Mouse (Mus musculus): ENCODE data around the gene Ran.
A peak's percentile ranks its signal among the peaks of the same experiment; 100 is the strongest.
"Not testable (repeated sequence)": the region's sequence is repeated elsewhere in the genome, so short reads cannot be mapped to it uniquely, and the experiment has no call there.

Ran gene

DNA sequence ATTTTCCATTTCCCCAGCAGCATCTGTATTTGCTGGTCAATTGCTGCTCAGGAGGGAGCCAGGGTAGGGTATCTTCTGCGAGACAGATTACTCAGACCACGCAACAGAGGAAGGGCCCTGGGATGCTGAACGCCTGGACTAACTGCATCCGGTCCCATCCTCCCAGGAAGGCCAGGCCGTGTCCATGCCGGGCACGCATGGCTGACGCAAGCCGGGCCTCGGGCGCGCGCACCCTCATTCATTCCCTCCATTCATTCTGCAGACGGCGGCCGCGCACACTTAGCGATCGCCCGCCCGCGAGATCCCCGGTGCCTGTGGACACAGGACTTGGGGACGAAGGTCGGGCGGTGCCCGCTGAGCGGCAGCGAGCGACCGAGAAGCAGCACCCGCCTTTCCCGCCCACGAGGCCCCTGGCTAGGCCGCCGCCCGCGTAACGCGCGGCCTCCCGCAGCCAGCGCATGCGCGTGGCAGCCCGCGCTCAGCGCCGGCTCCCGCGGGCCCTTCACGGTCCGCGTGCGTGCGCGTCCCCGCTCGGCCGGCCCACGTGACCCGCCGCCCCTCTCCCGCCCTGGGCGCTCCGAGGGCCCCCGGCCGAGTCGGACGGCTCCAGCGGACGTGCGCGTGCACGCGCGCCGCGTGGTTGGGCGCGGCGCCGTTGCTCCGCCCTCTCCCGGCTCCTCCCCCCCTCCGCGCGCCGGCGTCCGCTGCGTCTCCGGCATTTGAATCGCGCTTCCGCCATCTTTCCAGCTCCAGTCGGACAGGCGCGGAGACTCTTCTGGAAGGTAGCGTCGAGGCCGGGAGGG lies at the start of gene Ran:
Ran (plus strand) TSS at position 573 of the 803 bp plus-strand sequence.
- DNase-seq (ENCODE audit: low read depth in 1 of 2, low spot score in 2 of 2): peak; percentile 79 to 91

DNA sequence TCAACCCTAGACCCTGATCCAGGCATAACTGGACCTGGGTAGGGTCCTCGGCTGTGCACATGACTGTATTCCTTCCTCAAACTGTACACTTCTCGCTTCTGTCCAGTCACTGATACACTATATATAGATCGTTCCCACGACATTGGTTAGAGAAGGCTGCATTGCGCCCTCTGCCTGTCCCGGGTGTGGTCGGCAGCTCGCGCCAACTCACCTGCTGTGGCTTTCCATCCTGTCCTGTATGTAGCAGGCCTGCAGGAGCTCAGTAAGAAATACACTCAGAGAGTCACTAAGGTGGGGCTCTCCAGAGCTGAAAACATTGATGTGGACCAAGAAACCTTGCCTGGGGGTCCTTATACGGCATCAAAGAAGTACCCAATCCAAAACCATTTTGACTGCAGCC lies 49.0 kb upstream of the Ran start:
- DNase-seq (ENCODE audit: low read depth in 1 of 2, low spot score in 2 of 2): no peak

DNA sequence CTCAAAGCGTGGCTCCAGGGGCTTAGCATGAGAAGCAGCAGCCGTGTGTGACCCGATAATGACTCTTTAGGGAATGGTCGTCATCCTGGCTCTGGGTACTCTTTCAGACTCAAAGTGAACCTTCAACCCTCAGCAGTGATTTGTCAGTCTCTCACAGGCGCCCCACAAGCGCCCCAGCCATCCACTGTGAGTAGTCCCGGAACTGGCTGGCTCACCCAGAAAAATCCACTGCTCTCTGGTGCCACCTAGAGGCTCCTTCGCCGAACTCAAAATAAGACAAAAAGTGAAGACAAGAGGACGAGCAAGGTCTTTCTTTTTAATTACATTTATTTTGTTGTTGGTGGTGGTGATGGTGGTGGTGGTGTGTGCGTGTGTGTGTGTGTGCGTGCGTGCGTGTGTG lies 48.6 kb upstream of the Ran start:
- peak in 1 of 2 experiments; percentile 27 for DNase-seq (ENCODE audit: low read depth in 1 of 2, low spot score in 2 of 2)

DNA sequence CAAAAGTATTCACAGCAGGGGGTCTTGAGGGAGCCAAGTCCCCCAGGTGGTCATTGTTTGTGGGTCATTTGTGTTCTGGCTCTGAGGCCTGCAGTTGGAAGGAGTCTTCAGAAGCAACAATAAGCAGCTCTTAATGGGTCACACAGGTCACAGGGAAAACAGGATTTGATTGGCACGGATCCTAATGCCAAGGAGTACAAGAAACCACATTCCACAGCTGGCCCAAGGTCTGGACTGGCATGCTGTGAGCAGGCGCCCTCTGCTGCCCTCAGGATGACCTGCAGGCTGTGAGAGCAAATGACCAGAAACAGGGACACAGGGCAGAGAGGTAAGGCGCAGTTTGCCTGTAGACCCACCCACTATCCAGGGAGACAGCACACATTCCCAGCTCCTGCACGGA lies 43.6 kb upstream of the Ran start:
- no peak for DNase-seq (ENCODE audit: low read depth in 1 of 2, low spot score in 2 of 2)

DNA sequence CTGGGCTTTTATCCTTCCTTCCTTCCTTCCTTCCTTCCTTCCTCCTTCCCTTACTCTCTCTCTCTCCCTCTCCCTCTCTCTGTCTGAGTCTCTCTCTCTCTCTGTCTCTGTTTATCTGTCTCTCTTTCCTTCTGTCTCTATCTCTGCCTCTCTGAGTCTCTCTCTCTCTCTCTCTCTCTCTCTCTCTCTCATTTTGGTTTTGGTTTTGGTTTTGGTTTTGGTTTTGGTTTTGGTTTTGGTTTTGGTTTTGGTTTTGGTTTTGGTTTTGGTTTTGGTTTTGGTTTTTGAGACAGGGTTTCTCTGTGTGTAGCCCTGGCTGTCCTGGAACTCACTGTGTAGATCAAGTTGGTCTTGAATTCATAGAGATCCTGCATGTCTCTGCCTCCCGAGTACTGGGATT lies 42.4 kb upstream of the Ran start:
- not testable (repeated sequence) for DNase-seq (ENCODE audit: low read depth in 1 of 2, low spot score in 2 of 2)

DNA sequence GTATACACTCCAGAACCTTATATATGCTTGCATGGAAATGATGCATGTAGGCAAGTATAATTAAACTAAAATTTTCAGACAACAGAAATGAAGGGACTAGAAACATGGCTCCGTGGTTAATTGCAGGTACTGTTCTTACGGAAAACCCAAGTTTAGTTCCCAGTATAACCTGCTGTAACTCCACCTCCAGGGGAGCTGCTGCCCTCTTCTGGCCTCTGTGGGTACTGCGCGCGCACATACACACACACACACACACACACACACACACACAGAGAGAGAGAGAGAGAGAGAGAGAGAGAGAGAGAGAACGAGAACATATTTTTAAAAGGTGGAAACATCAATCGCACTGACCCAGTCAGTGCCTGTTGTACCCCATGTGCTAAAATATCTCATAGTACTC lies 40.9 kb upstream of the Ran start:
- DNase-seq (ENCODE audit: low read depth in 1 of 2, low spot score in 2 of 2): no peak

DNA sequence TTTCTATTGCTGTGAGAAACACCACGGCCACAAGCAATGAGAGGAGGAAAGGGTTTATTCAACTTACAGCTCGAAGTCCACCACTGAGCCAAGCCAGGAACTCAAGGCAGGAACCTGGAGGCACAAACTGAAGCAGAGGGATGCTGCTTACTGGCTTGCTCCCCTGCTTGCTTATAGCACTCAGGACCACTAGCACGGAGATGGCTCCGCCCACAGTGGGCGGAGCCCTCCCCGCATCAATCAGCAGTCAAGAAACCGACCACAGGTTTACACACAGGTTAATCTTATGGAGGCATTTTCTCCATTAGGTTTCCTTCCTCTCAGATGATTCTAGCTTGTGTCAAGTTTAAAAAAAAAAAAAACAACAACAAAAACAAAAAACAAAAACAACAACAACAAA lies 39.0 kb upstream of the Ran start:
- no peak for DNase-seq (ENCODE audit: low read depth in 1 of 2, low spot score in 2 of 2)

DNA sequence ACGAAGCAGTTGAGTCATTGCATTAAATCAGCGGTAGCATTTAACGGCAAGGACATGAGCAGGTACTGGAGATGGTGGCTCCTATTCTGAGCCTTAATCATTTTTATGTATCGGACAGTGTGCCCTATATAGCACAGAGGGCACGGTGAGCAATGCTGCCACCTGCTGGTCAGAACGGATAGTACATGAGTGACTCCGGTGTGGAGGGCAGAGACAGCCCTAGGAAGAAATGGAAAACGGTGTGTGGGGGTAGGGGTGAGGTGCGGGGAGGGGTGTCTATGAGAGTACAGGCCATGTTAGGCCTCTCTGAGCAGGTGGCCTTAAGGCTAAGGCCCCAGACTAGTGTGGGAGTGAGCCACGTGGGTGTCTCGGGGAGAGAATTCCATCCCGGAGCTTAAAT lies 38.3 kb upstream of the Ran start:
- DNase-seq (ENCODE audit: low read depth in 1 of 2, low spot score in 2 of 2): peak in 1 of 2 experiments; percentile 30

DNA sequence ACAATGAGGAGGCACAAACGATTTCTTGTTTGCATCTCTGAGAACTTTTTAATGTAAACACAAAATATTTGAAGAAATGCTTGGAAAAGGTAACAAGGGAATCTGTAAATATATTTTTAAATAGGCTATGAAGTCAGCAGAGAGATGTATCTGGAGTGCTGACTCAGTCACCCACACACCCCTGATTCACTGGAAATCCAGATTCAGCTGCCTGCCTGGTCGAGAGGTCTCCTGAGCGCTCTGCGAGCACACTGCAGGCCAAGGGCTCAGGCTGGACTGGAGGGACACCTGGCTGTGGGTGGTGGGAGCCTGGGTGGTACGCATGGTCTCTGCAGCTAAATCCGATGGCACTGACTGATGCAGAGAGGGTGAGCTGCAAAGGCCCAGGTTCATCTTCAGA lies 35.3 kb upstream of the Ran start:
- no peak for DNase-seq (ENCODE audit: low read depth in 1 of 2, low spot score in 2 of 2)

DNA sequence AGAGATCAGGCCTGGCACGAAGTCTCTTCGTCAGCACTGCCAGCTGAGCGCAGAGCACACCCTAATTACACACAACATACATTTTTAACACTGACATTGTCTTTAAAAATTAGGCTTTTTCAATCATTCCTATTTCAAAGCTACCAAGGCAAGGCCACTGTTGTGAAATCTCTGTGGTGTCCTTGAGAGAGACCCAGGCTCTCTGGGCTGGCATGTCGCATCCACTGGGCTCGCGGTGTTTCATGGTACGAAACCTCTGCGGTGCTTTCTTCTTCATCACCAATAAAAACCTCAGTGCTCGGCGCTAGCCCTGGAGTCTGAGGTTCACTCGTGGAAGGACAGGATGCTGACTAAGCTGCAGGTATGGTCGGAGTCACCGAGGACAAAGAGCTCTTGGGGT lies 33.9 kb upstream of the Ran start:
- no peak for DNase-seq (ENCODE audit: low read depth in 1 of 2, low spot score in 2 of 2)

DNA sequence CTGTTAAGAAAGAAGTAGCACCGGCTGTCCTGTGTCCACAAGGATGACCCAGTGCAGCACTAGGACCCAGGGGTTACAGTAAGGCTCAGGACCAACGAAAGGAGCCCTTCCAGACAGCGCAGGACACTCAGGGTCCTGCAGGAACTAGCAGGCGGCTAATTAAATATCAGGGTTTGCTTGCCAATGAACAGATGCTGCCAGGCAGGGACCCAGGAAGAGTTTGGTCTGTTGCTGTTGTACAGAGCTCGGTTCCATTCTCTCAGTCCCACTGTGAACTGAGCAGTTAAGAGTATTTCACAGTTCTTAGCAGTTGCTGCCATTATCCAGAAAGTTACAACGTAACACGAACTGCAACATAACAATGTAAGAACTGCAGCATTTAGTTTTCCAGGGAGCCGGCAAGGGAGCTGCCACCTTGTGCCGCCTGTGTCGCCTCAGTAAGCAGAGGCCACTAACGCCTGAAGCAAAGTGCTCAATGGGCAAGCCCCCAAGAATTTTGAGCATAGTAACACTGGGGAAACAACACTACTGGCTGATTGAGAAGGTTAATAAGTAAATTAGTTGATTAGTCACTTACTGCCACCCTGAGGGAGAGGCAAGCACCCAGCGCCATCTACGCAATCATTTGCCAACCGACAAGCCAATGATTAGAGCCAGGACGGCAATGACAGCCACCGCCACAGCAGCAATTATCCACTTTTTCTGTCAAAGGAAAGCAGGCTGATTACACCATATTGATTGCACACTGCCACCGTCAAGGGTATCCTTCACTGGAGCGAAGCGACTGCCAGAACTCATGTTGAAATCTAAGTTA lies 32.5 kb upstream of the Ran start:
- DNase-seq (ENCODE audit: low read depth in 1 of 2, low spot score in 2 of 2): no peak

DNA sequence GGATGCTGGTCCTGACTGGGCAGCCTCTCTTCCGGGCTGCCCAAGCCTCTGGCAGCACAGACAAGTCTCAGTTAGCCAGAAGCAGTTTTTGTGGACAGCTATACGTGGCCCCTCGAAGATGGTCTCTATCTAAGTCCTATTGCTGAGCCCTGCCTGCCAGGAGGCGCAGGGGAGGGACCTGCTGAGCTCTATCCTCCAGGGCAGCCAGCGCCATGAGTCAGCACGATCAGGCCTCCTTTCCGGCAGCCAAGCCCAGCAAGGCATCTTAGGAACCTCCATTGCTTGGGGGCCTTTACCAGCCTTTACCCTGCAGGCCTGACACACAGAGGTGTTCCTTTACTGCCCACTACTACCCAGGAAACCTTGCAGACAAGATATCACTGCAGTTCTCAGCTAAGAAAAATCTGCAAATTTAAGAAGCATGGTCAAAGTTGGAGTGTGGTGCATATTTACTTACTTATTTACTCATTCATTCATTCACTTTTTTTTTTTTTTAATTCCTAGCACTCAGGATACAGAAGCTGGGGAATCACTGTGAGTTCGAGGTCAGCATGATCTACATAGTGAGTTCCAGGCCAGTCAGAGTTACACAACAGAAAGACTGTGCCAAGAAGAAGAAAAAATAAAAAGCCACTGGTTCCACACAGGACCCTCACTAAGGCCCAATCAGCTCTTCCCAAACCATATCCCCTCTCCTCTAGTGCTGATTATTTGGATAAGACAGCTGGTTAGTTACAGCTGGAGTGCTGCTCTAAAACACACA lies 19.0 kb upstream of the Ran start:
- DNase-seq (ENCODE audit: low read depth in 1 of 2, low spot score in 2 of 2): no peak

DNA sequence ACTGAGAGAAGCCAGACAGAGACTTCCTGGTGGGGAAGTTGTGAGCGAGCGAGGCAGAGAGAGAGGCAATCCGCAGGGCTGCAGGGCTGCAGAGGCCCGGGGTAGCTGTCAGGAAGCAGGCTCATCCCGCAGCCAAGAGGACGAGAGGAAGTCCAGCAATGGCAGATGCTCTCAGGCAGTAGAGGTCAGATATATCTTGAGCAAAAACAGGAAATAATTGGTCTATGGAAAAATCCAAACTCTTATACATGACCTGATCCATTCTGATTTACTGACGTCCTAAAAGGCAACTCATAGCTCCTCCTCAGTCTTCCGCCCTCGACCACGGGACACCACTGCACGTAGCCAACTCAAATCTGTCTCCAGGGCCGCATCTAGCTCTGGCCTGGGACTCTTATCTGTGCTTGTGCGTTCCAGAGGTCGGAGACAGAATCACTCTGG lies 17.3 kb upstream of the Ran start:
- peak in 1 of 2 experiments; percentile 12 for DNase-seq (ENCODE audit: low read depth in 1 of 2, low spot score in 2 of 2)

DNA sequence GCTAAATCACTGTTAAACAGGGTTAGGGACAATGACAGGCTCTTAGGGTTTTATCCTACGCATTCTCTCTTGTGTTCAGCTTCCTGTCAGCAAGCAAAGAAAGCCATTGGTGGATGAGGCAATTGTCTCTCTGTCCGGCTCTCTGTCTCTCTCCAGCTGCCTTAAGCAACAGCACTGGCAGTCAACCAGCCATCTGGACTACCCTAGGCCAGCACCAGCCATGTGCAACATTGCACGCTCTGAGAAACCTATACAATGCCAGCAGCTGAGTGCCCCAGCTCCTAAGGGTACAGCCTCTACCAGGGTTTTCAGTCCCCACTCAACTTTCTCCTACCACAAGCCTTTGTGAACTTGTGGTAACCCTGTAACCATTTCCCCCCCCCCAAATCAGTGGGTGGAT lies 14.5 kb upstream of the Ran start:
- DNase-seq (ENCODE audit: low read depth in 1 of 2, low spot score in 2 of 2): no peak

DNA sequence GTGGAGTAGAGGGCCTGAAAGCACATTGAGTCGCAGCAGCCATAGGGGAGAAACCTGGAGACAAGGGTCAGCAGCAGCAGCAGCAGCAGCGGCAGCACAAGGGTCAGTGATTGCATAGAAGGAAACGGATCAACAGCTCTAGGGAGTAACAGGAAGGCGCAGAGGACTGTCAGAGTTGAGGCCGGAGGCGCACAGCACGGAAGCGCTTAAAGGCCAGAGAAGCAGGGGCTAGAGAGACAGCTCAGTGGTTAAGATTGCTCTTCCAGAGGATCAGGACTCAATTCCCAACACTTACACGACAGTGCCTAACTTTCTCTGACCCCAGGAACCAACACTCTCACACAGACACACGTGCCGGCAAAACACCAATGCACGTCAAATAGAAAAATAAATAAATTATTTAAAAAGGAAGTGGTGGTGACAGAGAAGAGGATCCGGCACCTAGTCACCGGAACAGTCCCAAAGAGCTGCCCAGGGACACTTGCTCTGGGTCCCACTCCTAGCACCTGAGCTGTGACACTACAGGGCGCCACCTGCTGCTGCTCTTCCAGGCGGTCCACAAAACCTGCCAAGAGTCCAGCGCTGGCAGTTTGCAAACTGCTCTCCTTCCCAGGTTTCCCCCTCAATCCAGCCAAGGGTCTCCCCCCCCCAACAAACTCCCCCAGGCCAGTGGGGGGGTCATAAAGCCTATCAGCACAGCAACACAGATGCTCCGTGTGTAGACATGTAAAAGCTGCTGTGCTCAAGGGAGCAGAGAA lies 13.7 kb upstream of the Ran start:
- DNase-seq (ENCODE audit: low read depth in 1 of 2, low spot score in 2 of 2): no peak

DNA sequence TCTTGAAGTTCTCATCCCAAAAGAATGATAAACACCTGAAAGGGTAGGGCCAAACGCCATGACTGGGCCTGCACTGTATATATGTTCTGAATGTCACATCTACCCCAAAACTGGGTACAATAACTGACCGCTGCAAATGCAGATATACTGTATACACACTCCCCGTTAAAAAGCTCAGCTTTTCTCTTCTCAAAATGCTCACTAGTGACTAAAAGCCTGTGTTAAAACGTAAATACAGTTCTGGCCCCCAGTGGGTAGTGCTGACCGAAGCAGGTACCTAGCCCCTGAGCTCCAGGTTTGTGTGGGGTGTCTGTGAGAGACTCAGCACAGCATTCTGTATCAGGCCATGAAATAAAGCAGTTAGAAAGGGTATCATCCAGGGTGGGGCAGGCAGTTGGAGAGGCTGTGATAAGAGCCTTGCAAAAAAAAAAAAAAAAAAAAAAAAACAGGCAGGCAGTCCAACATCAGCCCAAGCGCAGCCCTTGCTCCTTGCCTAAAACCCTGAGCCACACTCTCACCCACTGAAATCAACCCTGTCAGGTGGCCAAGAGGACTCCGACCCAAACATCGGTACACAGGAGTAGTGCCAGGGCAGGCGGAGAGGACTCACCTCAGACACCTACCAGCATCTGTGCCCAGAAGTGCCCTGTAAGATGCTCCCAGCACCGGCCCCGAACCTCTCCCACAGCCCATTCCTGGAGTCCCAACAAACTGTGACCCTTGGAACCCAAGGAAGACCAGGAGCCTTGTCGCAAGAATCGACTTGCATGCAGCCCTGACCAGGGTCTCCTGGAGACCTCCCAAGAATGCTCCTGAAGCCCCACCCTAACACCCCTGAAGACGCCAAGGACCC lies 12.5 kb upstream of the Ran start:
- no peak for DNase-seq (ENCODE audit: low read depth in 1 of 2, low spot score in 2 of 2)

DNA sequence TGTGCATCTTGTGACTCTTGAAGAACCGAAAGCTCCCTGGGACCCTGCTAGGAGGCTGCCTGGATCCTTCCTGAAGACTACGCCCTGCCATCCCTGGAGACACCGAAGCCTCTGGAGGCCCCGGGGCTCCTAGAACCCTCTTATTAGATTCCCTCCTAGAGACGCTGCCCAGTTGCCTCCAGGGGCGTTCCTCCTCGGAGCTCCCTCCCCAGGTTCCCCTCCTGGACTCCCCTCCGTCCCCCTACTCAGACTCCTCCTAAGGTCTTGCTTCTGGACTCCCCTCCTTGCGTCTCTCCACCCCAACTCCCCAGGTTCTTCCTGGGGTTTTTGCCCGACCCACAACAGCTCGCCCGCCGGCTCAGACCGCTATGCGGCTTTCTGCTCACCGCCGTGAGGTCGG lies 11.9 kb upstream of the Ran start:
- no peak for DNase-seq (ENCODE audit: low read depth in 1 of 2, low spot score in 2 of 2)

DNA sequence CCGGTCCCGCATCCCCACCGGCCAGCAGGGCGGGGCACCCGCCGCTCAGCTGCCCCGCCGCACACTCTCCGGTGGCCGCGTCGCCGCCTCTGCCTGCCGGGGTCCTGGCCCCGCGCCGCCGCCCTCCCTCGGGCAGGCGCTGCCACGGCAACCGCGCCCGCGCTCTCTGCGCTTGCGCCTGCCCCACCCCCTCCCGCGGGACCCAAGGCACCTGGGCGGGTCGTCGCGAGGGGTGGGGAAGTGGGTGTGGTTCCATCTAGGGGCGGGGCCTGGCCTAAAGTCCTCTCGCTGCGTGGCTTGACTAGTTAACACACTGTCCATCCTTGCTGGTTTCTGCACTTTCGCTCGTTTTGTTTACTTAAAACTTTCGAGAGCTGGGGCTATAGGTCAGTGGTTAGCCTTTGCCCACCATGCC lies 11.4 kb upstream of the Ran start, which contains the start of gene Stx2:
Stx2 (minus strand) TSS at position 163 of the 415 bp plus-strand sequence.
- peak; percentile 62 to 77 for DNase-seq (ENCODE audit: low read depth in 1 of 2, low spot score in 2 of 2)

DNA sequence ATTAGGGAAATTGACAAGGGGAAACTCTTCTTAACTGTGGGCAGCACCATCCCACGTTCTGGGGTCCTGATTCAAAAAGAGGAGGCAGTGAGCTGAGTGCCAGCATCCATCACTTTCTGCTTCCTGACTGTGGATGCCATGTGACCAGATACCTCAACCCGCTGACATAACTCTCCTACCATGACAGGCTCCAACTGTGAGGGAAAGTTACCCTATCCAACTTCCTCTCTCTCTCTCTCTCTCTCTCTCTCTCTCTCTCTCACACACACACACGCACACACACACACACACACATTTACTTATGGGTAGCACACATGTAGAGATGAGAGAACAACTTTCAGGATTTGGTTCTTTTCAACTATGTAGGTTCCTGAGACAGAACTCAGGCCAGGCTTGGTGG lies 10.3 kb upstream of the Ran start:
- DNase-seq (ENCODE audit: low read depth in 1 of 2, low spot score in 2 of 2): no peak

DNA sequence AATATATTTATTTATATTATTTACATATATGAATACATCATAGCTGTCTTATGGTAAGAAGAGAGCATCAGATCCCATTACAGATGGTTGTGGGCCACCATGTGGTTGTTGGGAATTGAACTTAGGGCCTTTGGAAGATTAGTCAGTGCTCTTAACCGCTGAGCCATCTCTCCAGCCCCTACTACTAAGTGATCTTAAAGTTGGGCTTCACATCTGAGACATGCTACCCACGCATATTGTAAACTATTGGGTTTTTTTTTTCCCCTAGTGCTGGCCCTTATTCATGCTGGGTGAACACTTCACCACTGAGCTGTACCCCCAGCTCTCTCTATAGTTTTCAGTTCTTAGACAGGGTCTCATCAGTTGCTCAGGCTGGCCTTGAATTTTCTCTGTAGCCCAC lies 8.9 kb upstream of the Ran start:
- no peak for DNase-seq (ENCODE audit: low read depth in 1 of 2, low spot score in 2 of 2)

All from monocyte, adult 2 months (primary cell).